Mouse (Mus musculus) megakaryocyte-erythroid progenitor cell, adult 5-6 weeks (primary cell): ENCODE results near the gene Sept9. TPM values are rescaled to one million over a fixed set of nuclear protein-coding genes. Genes with fewer than 3 reads are reported as not detected.

Experiments used
- ATAC-seq: replicated peaks from 2 replicates; pipeline ENCODE4 v1.8.0; 2016; ENCODE audit warnings: mild to moderate bottlenecking, inconsistent platforms; ENCODE audit not compliant: severe bottlenecking, poor library complexity, low FRiP score, low TSS enrichment
- total RNA-seq, 2 experiments: library from RNA; stranded (forward) in 1 of 2; stranded (reverse) in 1 of 2; fragments of 200-1000, 215-1000 nt in 1 of 2; fragments of >200 nt in 1 of 2; fragmentation: Nextera tagmentation in 1 of 2; gene quantifications; 2 replicates each; pipeline ENCODE4 v1.2.3; 2014 to 2017

The Sept9 gene
- total RNA-seq, 2 experiments from 2014 or later, result 46.9 to 60.5 TPM

GRCm38 (mm10) chr11:117379774-117380173, 180.3 kb downstream of the Sept9 start:
- no peak for ATAC-seq

DNA sequence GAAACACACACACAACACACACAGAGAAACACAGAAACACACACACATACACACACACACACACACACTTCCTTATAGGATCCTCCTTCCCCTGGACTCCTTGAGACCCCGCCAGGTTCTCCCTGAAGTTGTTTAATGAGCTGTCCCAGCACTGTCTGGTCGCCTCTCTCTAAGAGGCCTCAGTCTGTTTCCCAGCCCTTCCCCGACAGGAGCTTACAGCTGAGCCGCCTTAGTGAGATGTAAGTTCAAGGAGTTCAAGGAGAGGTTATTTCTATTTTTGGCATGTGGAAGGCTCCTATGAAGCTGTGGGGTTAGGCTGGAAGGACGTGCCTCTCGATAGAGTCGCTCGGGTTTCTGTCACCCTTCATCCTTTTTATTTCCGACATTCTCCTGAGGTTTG, 184.8 kb downstream of the Sept9 start:
- ATAC-seq, result no peak

GRCm38 (mm10) chr11:117384897-117385296, 185.4 kb downstream of the Sept9 start:
- peak; percentile 64 for ATAC-seq

- no peak for ATAC-seq
Observed at GRCm38 (mm10) chr11:117385331-117386103, 186.1 kb downstream of the Sept9 start.

DNA sequence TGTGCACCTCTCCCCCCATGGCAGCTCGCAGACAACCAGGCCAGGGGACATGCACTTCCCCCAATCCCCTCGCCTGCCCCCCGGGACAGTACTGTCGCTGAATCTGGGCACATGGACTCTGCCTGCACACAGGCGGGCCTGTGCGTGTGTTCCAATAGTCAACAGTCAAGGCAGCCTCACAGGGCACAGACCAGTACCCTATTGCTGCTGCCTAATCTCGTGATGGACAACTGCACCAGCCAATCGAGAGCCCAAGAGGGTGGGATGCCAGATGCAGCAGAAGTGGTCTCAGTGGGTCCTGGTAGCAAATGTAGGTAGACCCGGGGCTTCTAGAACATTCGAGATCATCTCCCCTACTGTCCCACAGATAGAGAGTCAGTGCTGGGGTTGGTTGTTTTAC, 187.8 kb downstream of the Sept9 start:
- no peak for ATAC-seq

GRCm38 (mm10) chr11:117390001-117390402, 190.5 kb downstream of the Sept9 start:
- ATAC-seq, result 0 out of 2 replicates have a peak, but pooled peaks have one; percentile 39

GRCm38 (mm10) chr11:117390774-117391534, 191.5 kb downstream of the Sept9 start:
- ATAC-seq, result no peak

- ATAC-seq, result no peak
Observed at GRCm38 (mm10) chr11:117392251-117392650, 192.8 kb downstream of the Sept9 start.

DNA sequence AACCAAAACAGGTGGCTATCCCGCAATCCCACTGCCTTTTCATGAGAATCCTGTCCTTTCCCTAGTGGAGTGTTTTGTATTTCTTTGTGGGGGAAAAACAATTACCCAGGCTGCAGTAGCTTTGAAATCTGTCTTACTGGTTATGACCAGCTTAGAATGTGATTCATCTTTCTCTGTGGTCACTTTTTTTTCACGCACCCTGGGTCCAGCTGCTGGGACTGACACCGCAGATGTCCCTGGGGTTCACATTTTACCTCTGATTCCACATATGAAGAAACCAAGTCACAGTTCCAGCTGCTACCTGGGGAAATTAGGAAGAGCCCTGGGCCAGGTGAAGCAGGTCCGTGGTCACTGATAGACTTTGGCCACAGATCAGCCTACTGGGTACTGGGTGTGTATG, 194.3 kb downstream of the Sept9 start:
- no peak for ATAC-seq

- no peak for ATAC-seq
Observed at GRCm38 (mm10) chr11:117394230-117395137, 195.0 kb downstream of the Sept9 start.

DNA sequence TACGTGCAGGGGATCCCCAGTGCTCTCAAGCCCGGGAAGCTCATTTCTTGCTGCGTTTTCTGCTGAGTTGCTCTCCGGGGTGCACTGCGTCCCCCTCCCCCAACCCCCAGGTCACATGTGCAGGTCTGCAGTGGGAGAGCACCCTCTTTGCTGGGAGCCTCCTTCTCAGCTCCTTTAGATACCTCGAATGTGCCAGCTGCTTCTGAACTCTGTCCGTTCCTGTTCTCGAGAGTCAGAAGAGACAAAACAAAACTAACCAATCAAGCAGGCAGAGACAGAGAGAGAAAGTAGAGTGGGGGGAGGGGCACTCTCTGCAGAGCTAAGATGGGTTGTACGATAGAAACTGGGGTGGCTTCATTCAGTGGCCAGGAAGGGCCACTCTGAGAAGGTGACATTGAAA, 195.8 kb downstream of the Sept9 start:
- ATAC-seq, result no peak

DNA sequence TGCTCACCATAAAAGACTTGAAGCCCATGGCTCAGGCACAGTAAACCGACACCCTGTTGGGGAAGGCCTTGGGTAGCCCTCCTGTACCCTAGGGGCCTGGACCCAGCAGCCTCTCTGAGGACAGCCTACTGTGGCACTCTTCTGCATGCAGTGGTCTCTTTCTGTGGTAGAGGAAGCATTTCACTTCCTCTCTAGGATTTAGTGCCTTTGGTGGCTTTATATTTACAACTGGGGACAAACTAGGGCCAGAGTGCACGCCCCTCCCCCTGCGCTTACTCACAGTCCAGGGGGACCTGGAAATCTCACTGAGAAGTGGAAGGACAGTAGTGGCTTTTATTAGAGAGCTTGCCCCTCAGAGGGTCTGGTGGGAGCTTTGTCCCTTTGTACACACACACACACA, 197.5 kb downstream of the Sept9 start:
- ATAC-seq, result no peak

- no peak; the same call in 1 of the 2 replicates for ATAC-seq
Observed at GRCm38 (mm10) chr11:117397755-117398154, 198.3 kb downstream of the Sept9 start.

DNA sequence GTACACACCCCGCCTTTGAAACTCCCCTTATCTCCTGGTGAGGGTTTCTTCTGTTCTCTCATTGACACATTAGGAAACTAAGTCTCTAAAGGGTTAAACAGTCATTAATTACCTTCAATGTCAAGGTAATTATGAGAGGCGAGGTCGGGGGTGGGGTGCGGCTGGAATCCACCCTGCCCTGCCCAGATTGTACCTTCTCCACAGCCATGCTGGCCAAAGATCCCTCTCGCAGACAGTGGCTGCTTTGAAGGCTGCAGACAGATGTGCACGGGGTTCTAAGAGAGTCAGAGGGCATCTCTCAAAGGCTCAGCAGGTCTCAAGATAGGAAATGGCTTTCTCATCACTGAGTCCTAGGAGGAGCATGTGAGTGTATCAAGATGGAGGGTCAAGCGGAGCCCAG, 198.7 kb downstream of the Sept9 start:
- no peak for ATAC-seq

GRCm38 (mm10) chr11:117401583-117402367, 202.3 kb downstream of the Sept9 start:
- ATAC-seq, result no peak

DNA sequence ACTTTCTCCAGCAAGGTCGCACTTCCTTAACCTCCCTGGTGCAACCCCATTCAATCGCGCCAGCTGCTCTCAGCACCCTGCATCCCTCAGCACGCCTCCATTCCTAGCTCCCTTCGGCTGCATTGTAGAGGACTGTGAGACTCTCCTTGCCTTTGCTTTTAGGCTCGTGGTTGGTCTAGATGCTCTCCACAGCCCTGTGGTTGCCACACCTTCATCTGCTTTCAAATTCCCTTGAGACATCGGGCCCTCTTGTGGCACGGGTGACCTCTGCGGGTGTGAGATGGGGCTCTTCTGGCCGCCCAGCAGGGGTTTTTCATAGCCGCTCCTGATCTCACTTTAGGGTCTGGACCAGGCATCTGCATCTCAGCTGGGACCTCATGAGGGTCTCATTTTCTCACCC, 203.1 kb downstream of the Sept9 start:
- no peak for ATAC-seq

- no peak for ATAC-seq
Observed at GRCm38 (mm10) chr11:117403073-117403472, 203.6 kb downstream of the Sept9 start.

- no peak for ATAC-seq
Observed at GRCm38 (mm10) chr11:117403781-117404180, 204.3 kb downstream of the Sept9 start.

DNA sequence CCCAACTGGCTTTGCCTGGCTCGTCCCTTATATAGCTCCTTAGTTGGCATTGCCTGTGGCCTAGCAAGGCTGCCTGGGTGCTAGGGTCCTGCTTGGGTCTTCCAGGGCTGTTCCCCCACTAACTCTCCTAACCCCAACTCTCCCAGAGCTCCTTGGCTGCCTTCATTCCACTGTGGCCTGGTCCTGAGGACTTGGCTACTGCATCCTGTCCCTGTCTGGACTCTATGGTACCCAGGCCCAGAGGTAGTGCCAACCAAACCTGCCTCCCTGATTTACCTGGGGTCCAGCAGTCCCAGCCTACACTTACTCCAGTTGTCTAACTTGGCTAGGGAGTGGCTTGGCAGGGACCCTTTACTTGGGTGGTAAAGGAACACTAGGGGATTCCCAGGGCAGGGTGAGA, 207.2 kb downstream of the Sept9 start:
- ATAC-seq, result no peak
